Mouse (Mus musculus): ENCODE results near the gene Kdm8.

GRCm38 (mm10) chr7:125470901-125471300 is 26.4 kb downstream of the Kdm8 start:
- TF ChIP-seq CTCF (IDR thresholded peaks at IDR 0.05; ENCODE audit: low read depth, low read length): no peak
- TF ChIP-seq GATA1 (IDR thresholded peaks at IDR 0.05; ENCODE audit: borderline replicate concordance, low read length): no peak

Measured in G1E (cell line).